Mouse (Mus musculus) embryonic facial prominence, embryonic 13.5 days (tissue): ENCODE data around the gene Tatdn2. TPM values are rescaled to one million over a fixed set of nuclear protein-coding genes. Genes with fewer than 3 reads are reported as not detected.
A peak's percentile ranks its signal among the peaks of the same experiment; 100 is the strongest.
"Not testable (repeated sequence)": the region's sequence is repeated elsewhere in the genome, so short reads cannot be mapped to it uniquely, and the experiment has no call there.

Experiments
- ATAC-seq: fragments of 200-750 bp; cut with Nextera tagmentation; 2 replicates; pipeline ENCODE4 v1.8.0; 2017; ENCODE audit warnings: low read depth; ENCODE audit not compliant: insufficient number of reproducible peaks, insufficient read depth, low FRiP score, low TSS enrichment
- H3K27ac ChIP-seq: fragments of 300-500 bp; sonication (generic); 2 replicates; pipeline ENCODE4 v1.5.1; 2015; ENCODE audit warnings: moderate library complexity, mild to moderate bottlenecking, inconsistent platforms
- H3K27me3 ChIP-seq: fragments of 300-500 bp; sonication (generic); 2 replicates; pipeline ENCODE4 v1.6.1; 2015; ENCODE audit warnings: mild to moderate bottlenecking, inconsistent platforms
- H3K36me3 ChIP-seq: fragments of 300-500 bp; sonication (generic); 2 replicates; pipeline ENCODE4 v1.6.1; 2015; ENCODE audit warnings: mild to moderate bottlenecking, inconsistent platforms
- H3K4me1 ChIP-seq: fragments of 300-500 bp; sonication (generic); 2 replicates; pipeline ENCODE4 v1.6.1; 2015; ENCODE audit warnings: inconsistent platforms
- H3K4me2 ChIP-seq: fragments of 300-500 bp; sonication (generic); 2 replicates; pipeline ENCODE4 v1.6.1; 2015; ENCODE audit warnings: moderate library complexity, mild to moderate bottlenecking, inconsistent platforms
- H3K4me3 ChIP-seq: fragments of 300-500 bp; sonication (generic); 2 replicates; pipeline ENCODE4 v1.5.1; 2015; ENCODE audit warnings: mild to moderate bottlenecking, inconsistent platforms
- H3K9ac ChIP-seq: fragments of 300-500 bp; sonication (generic); 2 replicates; pipeline ENCODE4 v1.6.1; 2015; ENCODE audit warnings: mild to moderate bottlenecking, inconsistent platforms
- H3K9me3 ChIP-seq: fragments of 300-500 bp; sonication (generic); 2 replicates; pipeline ENCODE4 v1.6.1; 2016; ENCODE audit warnings: inconsistent platforms
- WGBS: fragments of 180-500 bp; shearing (Covaris S2); methylation state at CpG from one replicate; pipeline ENCODE4 v1.1.7; 2015; ENCODE audit warnings: mixed read lengths; 5-methylcytosine and 5-hydroxymethylcytosine counted together
- polyA plus RNA-seq: library from polyadenylated mRNA; unstranded; fragments of >200 nt; fragmentation: Nextera tagmentation; extraction: Ambion mirVana; gene quantifications from 2 replicates; pipeline ENCODE4 v1.2.1, GENCODE M21; 2015

Gene Tatdn2
- polyA plus RNA-seq, 1 experiment from 2014 or later: 0.70 TPM

GRCm38 (mm10) chr6:113660492-113661352, 36.1 kb upstream of the Tatdn2 start:
- no peak overlapping the region for H3K27ac ChIP-seq
- WGBS: 62% methylated on average over 14 of the region's 14 CpGs
- ATAC-seq: no peak

GRCm38 (mm10) chr6:113661353-113662241, 35.3 kb upstream of the Tatdn2 start:
- H3K27ac ChIP-seq: no peak overlapping the region
- WGBS: 41% methylated on average over 12 of the region's 12 CpGs
- H3K9me3 ChIP-seq: peaks cover 5% of the 10 kb centered on the region
- no peak overlapping the region for H3K4me3 ChIP-seq
- H3K4me2 ChIP-seq: no peak overlapping the region
- peaks cover 18% of the 10 kb centered on the region for H3K4me1 ChIP-seq
- no peaks in the 10 kb centered on the region for H3K27me3 ChIP-seq
- H3K36me3 ChIP-seq: no peaks in the 10 kb centered on the region
- no peak overlapping the region for H3K9ac ChIP-seq
- ATAC-seq: no peak

More at GRCm38 (mm10) chr6:113660492-113661352, 36.1 kb upstream of the Tatdn2 start:
- no peak overlapping the region for H3K4me2 ChIP-seq
- peaks cover 18% of the 10 kb centered on the region for H3K4me1 ChIP-seq
- H3K36me3 ChIP-seq: no peaks in the 10 kb centered on the region
- no peaks in the 10 kb centered on the region for H3K27me3 ChIP-seq
- H3K4me3 ChIP-seq: no peak overlapping the region
- H3K9me3 ChIP-seq: no peaks in the 10 kb centered on the region
- H3K9ac ChIP-seq: no peak overlapping the region

- no peaks in the 10 kb centered on the region for H3K27me3 ChIP-seq
- no peak overlapping the region for H3K9ac ChIP-seq
- H3K36me3 ChIP-seq: no peaks in the 10 kb centered on the region
- H3K4me3 ChIP-seq: no peak overlapping the region
- no peak overlapping the region for H3K4me2 ChIP-seq
- peaks cover 18% of the 10 kb centered on the region for H3K4me1 ChIP-seq
- peaks cover 6% of the 10 kb centered on the region for H3K9me3 ChIP-seq
- no peak overlapping the region for H3K27ac ChIP-seq
- WGBS: 96% methylated on average over 8 of the region's 8 CpGs
- ATAC-seq: no peak
These were observed 33.7 kb upstream of the Tatdn2 start for GRCm38 (mm10) chr6:113662964-113663700.

- H3K9ac ChIP-seq: no peak overlapping the region
- H3K9me3 ChIP-seq: peaks cover 6% of the 10 kb centered on the region
- WGBS: 89% methylated on average over 7 of the region's 7 CpGs
- H3K27ac ChIP-seq: no peak overlapping the region
- no peak overlapping the region for H3K4me2 ChIP-seq
- H3K27me3 ChIP-seq: no peaks in the 10 kb centered on the region
- H3K4me1 ChIP-seq: peaks cover 27% of the 10 kb centered on the region
- H3K36me3 ChIP-seq: no peaks in the 10 kb centered on the region
- H3K4me3 ChIP-seq: no peak overlapping the region
- ATAC-seq: no peak
These were observed 32.5 kb upstream of the Tatdn2 start for GRCm38 (mm10) chr6:113664305-113664704.

GRCm38 (mm10) chr6:113667611-113668122, 29.2 kb upstream of the Tatdn2 start:
- ATAC-seq: no peak
- H3K27me3 ChIP-seq: no peaks in the 10 kb centered on the region
- no peak overlapping the region for H3K4me2 ChIP-seq
- whole genome bisulfite sequencing: 40% methylated on average over 8 of the region's 8 CpGs
- no peak overlapping the region for H3K4me3 ChIP-seq
- peaks cover 9% of the 10 kb centered on the region; the same call in 1 of the 2 replicates for H3K4me1 ChIP-seq
- no peak overlapping the region for H3K9ac ChIP-seq
- no peaks in the 10 kb centered on the region for H3K36me3 ChIP-seq
- H3K9me3 ChIP-seq: peaks cover 6% of the 10 kb centered on the region
- no peak overlapping the region for H3K27ac ChIP-seq

GRCm38 (mm10) chr6:113668287-113669154, 28.3 kb upstream of the Tatdn2 start:
- Histone ChIP-seq H3K4me2 (no peak overlapping the region), H3K27ac (peak overlapping the region; percentile 60), H3K4me3 (no peak overlapping the region), H3K9ac (no peak overlapping the region), H3K36me3 (no peaks in the 10 kb centered on the region), H3K4me1 (peaks cover 9% of the 10 kb centered on the region; the same call in 1 of the 2 replicates), H3K27me3 (no peaks in the 10 kb centered on the region), H3K9me3 (peaks cover 6% of the 10 kb centered on the region)
- ATAC-seq: peak; percentile 75; the same call in 1 of the 2 replicates
- WGBS: 20% methylated on average over 15 of the region's 15 CpGs

GRCm38 (mm10) chr6:113669821-113670220, 27.0 kb upstream of the Tatdn2 start:
- H3K4me2 ChIP-seq: no peak overlapping the region
- peaks cover 9% of the 10 kb centered on the region; the same call in 1 of the 2 replicates for H3K4me1 ChIP-seq
- H3K9me3 ChIP-seq: peaks cover 6% of the 10 kb centered on the region
- peak overlapping the region; percentile 60; the same call in 1 of the 2 replicates for H3K27ac ChIP-seq
- H3K27me3 ChIP-seq: no peaks in the 10 kb centered on the region
- no peak overlapping the region for H3K4me3 ChIP-seq
- no peak overlapping the region for H3K9ac ChIP-seq
- WGBS: 72% methylated on average over 7 of the region's 7 CpGs
- no peak for ATAC-seq
- no peaks in the 10 kb centered on the region for H3K36me3 ChIP-seq

GRCm38 (mm10) chr6:113672029-113672428, 24.8 kb upstream of the Tatdn2 start:
- ATAC-seq, H3K27ac ChIP-seq, H3K36me3 ChIP-seq, H3K9ac ChIP-seq, H3K4me1 ChIP-seq, H3K4me2 ChIP-seq, H3K4me3 ChIP-seq, H3K9me3 ChIP-seq, H3K27me3 ChIP-seq: not testable (repeated sequence)
- WGBS: 88% methylated on average over 1 of the region's 1 CpGs

- H3K4me1 ChIP-seq: peaks cover 9% of the 10 kb centered on the region; the same call in 1 of the 2 replicates
- H3K4me2 ChIP-seq: no peak overlapping the region
- no peak overlapping the region for H3K27ac ChIP-seq
- no peak overlapping the region for H3K4me3 ChIP-seq
- no peaks in the 10 kb centered on the region for H3K27me3 ChIP-seq
- no peaks in the 10 kb centered on the region for H3K9me3 ChIP-seq
- ATAC-seq: no peak
- WGBS: 79% methylated on average over 6 of the region's 6 CpGs
- H3K36me3 ChIP-seq: no peaks in the 10 kb centered on the region
- no peak overlapping the region for H3K9ac ChIP-seq
These were observed 23.9 kb upstream of the Tatdn2 start for GRCm38 (mm10) chr6:113672989-113673388.

- H3K27me3 ChIP-seq: no peaks in the 10 kb centered on the region
- H3K9me3 ChIP-seq: no peaks in the 10 kb centered on the region
- no peak overlapping the region for H3K4me2 ChIP-seq
- H3K27ac ChIP-seq: no peak overlapping the region
- H3K36me3 ChIP-seq: no peaks in the 10 kb centered on the region
- ATAC-seq: no peak
- WGBS: 81% methylated on average over 4 of the region's 4 CpGs
- H3K4me3 ChIP-seq: no peak overlapping the region
- H3K9ac ChIP-seq: no peak overlapping the region
- H3K4me1 ChIP-seq: no peaks in the 10 kb centered on the region
These were observed 21.6 kb upstream of the Tatdn2 start for GRCm38 (mm10) chr6:113675234-113675633.
